In the genomic region with DNA sequence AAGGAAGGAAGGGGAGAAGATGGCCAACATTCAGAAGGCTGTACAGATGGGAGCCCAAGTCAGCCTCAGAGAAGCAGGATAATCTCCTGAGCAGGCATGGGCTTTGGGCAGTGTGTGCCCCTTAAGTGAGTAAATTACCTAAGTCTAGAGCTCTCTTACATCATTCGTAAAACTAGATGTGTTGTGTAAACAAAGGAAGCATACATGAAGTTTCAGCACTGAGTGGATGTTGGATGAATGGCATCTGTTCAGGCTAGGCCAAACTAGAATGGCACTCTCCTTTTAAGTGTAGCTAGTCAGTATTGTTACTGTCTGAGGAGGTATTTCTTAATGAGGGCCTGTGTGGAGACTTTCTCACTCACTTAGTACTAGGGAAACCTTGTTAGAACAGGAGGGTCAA, we compare ENCODE assay signal across 15 mouse cellular contexts.
"Had no signal": no experiment of that assay in that cellular context is flagged by ENCODE, and none has a peak within 500 bp of the region (broad histone marks: within the 10 kb centered on the region; RNA-seq: fewer than 3 reads in every experiment).

No protein-coding gene starts in this region.

- H3K27ac ChIP-seq: neural tube, embryonic 15.5 days; stomach, embryonic 15.5 days; stomach, postnatal 0 days had no signal

- H3K9ac ChIP-seq: neural tube, embryonic 15.5 days; stomach, embryonic 15.5 days had no signal

- H3K36me3 ChIP-seq: neural tube, embryonic 15.5 days; stomach, embryonic 15.5 days had no signal

- DNase-seq: retina, postnatal 1 day; right cerebral cortex, adult 18-20 months; right cerebral cortex, postnatal 14 days; right cerebral cortex, postnatal 25 days; right cerebral cortex, postnatal 4 days; spleen, adult 18-20 months; thymus, adult 18-20 months; thymus, adult 2 months; thymus, postnatal 14 days; thymus, postnatal 25 days; thymus, postnatal 36 days; thymus, postnatal 4 days had no signal

- H3K9me3 ChIP-seq: neural tube, embryonic 15.5 days; stomach, embryonic 15.5 days had no signal

- H3K4me1 ChIP-seq: neural tube, embryonic 15.5 days; stomach, embryonic 15.5 days had no signal

- H3K4me2 ChIP-seq: neural tube, embryonic 15.5 days; stomach, embryonic 15.5 days had no signal

- H3K27me3 ChIP-seq: neural tube, embryonic 15.5 days; stomach, embryonic 15.5 days had no signal

- H3K4me3 ChIP-seq: neural tube, embryonic 15.5 days; stomach, embryonic 15.5 days had no signal
